Mouse (Mus musculus) embryo, embryonic 10 days (tissue): ENCODE data around the gene Svep1.

Experiments
- DNase-seq: peaks from one replicate; pipeline ENCODE4 v3.0.0-alpha.2; 2015; ENCODE audit warnings: low spot score

Svep1 gene

DNA sequence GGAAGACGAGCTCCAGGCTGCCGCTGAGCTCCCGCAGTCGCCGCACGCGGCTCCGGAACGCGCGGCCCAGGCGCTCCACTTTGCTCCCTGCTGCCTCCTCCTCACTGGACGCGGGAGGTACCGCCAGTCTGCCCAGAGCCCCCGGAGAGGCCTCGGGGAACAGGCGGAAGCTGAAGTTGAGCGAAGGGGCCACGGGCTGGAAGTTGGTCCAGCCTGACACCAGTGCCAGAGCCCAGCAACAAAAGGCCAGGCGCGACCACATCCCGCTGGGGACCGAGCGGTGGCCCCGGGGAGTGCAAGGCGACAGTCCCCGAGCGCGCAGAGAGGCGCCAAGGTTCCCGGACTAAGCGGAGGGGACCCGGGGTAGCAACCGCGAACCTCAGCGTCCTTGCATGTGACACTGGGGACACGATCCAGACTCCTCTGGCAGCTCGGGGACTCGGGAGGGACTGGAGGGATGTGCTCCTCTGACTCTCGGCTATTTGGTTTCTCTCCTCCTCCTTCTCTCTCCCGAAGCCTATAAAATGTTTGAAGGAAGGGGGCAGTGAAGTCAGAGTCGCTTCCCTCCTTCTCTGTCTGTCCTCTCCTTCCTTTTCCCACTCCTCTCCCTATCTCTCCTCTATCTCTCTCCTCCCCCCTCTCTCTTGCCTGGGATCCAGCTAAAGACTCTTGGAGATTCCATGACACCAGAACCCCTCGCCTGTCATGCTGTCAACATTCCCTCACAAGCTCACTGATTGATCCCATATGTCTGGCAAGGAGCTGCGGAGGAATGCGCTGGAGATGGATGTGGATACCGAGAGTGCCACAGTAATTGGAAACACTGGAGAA lies at the start of gene Svep1:
Gene Svep1, minus strand, starts transcription at position 745 of the 831 bp plus-strand sequence.
- peak; percentile 83 for DNase-seq

DNA sequence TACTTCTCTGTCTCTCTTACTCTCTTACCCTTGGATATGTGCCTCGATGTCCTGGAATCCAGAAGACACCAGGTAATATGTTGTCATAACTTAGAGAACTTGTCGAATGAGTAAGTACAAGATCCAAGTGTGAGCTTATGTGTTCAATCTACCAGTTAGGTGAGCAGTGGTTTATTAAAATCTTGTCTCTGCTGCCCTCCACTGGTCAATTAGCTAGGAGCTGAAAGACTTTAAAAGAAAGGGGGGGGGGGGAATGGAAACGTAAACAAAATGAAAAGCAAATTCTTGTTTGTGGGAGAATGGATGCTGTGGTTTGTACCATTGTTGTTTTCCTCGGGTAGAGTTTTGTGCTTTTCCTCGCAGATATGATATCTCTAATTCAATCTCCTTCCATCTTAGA lies 46.8 kb upstream of the Svep1 start:
- peak; percentile 77 for DNase-seq

DNA sequence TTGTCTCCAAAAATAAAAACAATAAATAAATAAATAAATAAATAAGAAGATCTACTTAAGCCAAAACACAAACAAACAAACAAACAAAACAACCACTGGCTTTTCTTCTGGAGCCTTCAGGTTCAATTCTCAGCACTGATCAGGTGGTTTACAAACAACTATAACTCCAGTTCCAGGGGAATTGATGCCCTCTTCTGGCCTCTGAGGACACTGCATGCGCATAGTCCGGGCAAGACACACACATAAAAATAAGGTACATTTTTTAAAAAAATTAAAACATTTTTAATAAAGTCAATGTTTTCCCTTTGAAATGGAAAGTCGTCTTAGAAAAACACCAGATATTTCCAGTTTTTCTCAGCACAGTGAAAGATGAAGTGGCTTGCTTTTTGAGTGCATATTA lies 45.7 kb upstream of the Svep1 start:
- no peak for DNase-seq

DNA sequence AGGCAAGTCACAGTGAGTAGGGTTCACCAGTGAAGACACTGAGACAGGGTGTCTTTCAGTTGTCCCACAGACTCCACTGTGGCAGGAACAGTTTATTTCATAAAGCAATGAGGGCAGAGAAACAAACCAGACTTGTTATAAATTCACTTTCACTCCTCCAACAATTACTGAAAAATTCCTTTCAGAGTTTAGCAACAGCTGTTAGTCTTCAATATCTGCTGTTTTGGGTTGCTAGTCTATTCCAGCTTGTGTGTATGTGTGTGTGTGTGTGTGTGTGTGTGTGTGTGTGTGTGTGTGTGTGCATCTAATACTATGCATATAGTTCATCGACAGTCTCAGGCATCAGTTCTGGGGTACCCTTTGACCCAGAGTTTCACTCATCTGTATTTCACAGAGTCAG lies 38.9 kb upstream of the Svep1 start:
- DNase-seq: no peak

GRCm38 (mm10) chr4:58240416-58240815 lies 33.8 kb upstream of the Svep1 start:
- DNase-seq: no peak

DNA sequence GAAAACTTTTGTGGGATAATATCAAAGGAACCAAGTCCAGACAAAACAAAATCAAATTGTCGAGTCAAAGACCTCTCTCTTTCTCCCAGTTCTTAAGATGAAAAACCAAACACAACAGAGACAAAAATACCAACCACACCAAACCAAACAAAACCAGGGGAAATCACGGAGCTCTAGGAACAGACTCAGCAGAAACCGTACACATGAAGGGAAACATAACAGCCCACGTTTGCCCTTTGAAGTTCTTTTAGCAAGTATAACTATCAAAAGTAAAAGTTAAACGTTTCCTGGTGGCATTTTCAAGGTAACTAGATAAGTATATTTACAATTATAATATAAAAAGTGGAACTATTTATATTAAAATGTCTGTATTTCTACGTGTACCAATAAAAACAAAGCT lies 29.2 kb upstream of the Svep1 start:
- DNase-seq: no peak

- DNase-seq: no peak
Observed at GRCm38 (mm10) chr4:58223499-58223898, 16.8 kb upstream of the Svep1 start.

DNA sequence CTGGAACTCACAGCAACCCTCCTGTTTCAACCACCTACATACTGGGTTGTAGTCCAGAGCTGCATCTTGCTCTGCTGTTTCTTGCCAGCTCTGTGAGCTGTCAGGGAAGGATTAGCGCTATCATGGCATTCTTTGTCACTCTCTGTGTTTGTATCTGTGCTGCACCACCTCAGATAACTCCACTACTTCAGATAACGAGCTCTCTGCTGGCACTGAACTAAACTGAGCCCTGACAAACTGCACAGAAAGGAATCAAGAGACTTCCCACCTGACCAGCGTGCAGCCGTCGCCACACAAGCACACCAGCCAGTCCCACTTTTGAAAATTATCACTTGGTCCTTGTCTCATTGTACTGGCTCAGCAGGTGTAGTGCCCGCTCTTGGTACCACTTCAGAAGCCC lies 4.7 kb upstream of the Svep1 start:
- DNase-seq: no peak

GRCm38 (mm10) chr4:58210557-58211090 lies 4.0 kb upstream of the Svep1 start:
- peak; percentile 31 for DNase-seq

GRCm38 (mm10) chr4:58205750-58206114 lies 927 bp downstream of the Svep1 start:
- DNase-seq: no peak

DNA sequence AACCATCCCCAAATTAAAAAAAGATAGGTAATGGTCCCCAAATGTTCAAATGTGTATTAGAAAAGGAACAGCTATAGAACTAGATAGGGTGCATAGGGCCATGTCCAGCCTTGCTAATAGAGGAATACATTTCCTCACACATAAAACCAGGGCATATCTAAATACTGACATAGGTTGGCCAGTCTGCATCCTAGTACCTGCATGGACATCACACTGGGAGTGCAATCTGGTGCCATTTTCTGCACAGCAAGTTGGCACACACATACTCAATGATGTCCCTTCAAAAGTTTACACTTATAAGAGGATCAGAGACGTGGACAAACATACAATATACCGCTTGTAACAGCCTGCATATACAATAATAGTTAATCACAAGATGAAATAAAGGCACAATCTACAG lies 5.0 kb downstream of the Svep1 start:
- DNase-seq: no peak

GRCm38 (mm10) chr4:58200826-58201225 lies 5.8 kb downstream of the Svep1 start:
- DNase-seq: no peak

GRCm38 (mm10) chr4:58197230-58197629 lies 9.4 kb downstream of the Svep1 start:
- DNase-seq: no peak

DNA sequence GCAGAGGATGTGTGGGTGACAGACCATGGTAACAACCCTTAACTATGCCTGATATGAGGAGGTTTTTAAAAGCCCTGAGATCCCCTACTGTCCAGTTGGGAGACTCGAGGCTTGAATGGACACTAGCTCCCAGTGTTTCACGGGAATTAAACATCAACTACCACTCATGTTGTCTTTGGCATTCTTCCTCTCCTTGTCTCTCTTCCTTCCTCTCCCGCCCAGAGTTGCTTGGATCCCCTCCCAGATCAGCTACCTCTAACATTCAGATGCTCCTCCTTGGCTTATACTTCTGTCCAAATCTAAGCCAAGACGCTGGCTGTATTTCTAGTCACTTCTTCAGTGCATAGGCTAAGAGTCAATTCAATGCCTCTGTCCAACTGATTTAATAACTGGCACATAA lies 9.9 kb downstream of the Svep1 start:
- DNase-seq: no peak

DNA sequence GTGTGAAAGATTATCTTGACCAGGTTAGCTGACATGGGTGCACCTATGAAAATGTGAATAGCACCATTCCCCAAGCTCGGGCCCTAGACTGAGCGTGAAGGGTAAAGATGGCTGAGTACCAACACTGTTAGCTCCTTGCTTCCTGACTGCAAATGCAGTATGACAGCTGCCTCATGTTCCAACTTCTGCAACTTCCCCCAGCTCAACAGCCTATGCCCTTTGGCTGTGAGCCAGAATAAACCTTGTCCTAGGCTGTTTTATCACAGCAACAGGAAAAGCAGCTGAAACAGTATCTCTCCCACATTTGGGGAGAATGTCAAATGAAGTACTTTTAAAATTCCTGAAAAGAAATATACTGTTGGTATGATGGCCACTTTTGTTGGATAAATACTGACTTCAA lies 10.7 kb downstream of the Svep1 start:
- DNase-seq: no peak

GRCm38 (mm10) chr4:58189281-58189680 lies 17.4 kb downstream of the Svep1 start:
- DNase-seq: no peak

DNA sequence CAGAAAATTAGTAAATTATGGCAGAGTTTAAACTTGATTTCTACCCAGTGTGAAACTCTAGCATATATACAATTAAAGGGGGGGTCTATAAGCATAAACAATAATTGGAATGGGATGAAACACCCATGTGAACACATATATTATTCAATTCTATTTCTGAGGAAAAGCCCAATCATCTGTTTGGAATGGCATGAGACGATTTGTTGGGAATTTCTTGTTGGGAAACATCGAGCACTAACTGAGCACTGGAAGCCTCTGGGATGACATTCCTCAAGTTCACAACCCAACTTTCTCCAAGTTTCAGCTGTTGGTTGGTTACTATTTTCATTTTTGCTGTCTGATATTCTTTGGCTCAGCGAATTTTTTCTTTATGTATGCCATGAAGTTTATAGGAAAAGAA lies 21.3 kb downstream of the Svep1 start:
- DNase-seq: no peak

DNA sequence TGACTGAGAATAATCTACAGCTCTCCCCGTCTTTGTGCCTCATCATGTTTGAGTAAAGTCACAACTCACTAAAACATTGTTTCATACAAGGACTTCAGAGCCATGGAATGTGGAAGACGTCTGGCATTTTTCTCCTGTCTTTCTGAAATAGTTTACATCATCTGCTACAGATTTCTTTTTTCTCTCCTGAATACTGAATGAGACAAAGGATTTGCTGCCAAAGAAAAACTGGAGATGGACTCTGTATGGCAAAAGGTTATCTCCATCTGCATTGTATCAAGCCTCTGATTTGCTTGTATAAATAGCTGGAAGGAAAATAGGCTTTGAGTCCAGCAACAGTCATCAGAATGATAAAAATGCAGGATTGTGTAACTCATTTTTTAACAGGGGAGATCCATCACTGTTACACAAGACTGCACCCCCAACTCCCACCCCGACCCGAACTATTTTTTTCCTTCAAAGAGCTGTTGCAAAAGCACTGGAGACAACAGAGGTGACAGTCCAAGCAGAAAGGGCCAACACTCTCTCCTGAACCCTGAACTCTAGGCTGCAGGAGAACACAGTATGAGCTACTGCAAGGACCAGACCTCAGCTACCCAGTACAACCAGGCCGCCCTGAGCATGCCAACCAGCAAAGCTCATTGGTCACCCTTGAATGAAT lies 21.8 kb downstream of the Svep1 start:
- no peak for DNase-seq

DNA sequence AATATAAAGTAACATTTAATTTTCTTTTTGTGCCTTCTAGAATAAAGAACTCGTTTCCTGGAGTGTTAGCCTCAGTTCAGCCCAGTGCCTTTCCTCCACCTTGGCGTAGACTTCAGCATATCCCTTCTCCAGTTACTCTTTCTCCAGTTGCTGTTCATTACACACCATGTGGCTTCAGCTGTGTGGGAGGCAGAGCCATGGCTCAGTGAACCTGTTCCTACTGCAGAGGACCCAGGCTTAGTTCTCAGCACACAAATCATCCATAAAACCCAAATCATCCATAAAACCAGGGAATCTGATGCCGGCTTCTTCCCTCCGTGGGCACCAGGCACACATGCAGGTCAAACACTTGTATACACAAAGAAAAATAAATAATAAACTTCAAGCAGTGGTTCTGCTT lies 22.8 kb downstream of the Svep1 start:
- no peak for DNase-seq

GRCm38 (mm10) chr4:58178489-58178888 lies 28.2 kb downstream of the Svep1 start:
- no peak for DNase-seq

GRCm38 (mm10) chr4:58177256-58177655 lies 29.4 kb downstream of the Svep1 start:
- DNase-seq: no peak

DNA sequence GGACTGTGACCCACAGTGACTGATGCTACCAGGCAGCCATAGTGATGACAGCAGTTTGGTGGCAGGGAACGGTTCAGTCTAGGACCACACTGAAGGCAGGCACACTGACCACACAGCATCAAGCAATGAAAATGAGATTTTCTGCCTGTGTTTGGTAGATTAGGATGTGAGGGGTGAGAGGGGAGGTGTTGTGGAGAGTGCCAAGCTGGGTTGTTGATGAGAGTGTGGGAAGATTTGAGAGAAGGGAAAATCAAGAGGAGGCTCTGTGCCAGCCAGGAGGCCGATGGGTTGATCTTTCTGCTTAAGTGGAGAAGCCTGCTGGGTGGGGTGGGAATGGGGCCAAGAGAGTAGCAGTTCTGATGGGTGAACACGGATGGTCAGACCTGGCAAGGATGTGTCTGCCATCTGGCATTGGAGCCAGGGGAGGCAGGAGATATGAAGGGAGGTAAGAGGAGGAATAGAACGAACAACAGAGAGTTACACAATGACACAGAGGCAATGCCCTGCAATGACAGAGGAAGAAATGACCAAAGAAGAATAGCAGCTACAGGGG lies 32.1 kb downstream of the Svep1 start:
- DNase-seq: no peak

- no peak for DNase-seq
Observed at GRCm38 (mm10) chr4:58173401-58173800, 33.3 kb downstream of the Svep1 start.
